Mouse (Mus musculus) heart, postnatal 0 days (tissue): ENCODE results near the gene Cfap298.

Experiments
- CTCF ChIP-seq: IDR thresholded peaks from 2 replicates; pipeline ENCODE4 v1.5.1; 2016; ENCODE audit warnings: antibody characterized with exemption, control low read depth, low read depth
- EP300 ChIP-seq: IDR thresholded peaks from 2 replicates; pipeline ENCODE4 v1.6.1; 2016; ENCODE audit warnings: antibody characterized with exemption, low read depth

DNA sequence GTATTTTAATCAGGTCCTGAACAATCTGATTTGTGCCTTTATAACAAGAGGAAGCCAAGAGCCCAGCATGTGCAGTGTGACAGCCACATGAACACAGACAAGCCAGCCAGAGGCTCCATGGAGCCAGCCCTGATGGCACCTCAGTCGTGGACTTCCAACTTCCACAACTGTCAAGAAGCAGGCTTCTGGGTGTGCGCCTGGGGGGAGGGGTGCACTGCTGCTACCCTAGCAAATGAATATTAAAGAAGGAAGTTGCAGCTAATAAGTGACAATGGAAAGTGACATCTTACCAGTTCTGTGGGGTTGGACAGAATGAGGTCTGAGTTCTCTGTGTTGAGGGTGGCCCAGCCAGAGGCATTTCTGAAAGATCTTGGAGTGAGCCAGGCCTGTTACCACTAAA lies 49.6 kb downstream of the Cfap298 start:
- TF ChIP-seq CTCF, result no peak
- TF ChIP-seq EP300, result no peak
